Mouse (Mus musculus) MEL (cell line): Measurements from ENCODE around the gene Rnf145. TPM values are rescaled to one million over a fixed set of nuclear protein-coding genes. Genes with fewer than 3 reads are reported as not detected.

Source experiments
- DNase-seq: peaks from one replicate; pipeline ENCODE4 v3.0.0; 2011; ENCODE audit warnings: low read depth, low spot score
- H3K27ac ChIP-seq: 2 replicates; pipeline ENCODE4 v1.5.1; 2012; ENCODE audit warnings: low read depth, mild to moderate bottlenecking, control low read depth, low read length, moderate library complexity; ENCODE audit not compliant: control insufficient read depth
- H3K27me3 ChIP-seq, 2 experiments: fragments of 150-350 bp in 1 of 2; sonication (generic) in 1 of 2; 2 replicates each; pipeline ENCODE4 v1.6.1; 2012; ENCODE audit warnings: low read length in 2 of 2, mild to moderate bottlenecking in 2 of 2, improper control_type of control experiment in 1 of 2, moderate library complexity in 1 of 2; ENCODE audit not compliant: insufficient read depth in 2 of 2, control insufficient read depth in 1 of 2
- H3K36me3 ChIP-seq, 2 experiments: 2 replicates each; pipeline ENCODE4 v1.6.1; 2012 to 2014; ENCODE audit warnings: low read length in 2 of 2, improper control_type of control experiment in 1 of 2, inconsistent platforms in 1 of 2, mild to moderate bottlenecking in 1 of 2; ENCODE audit not compliant: insufficient read depth in 2 of 2, control insufficient read depth in 1 of 2
- H3K4me1 ChIP-seq, 2 experiments: fragments of 150-350 bp in 1 of 2; sonication (generic) in 1 of 2; 2 replicates each; pipeline ENCODE4 v1.6.1; 2012; ENCODE audit warnings: low read length in 2 of 2, improper control_type of control experiment in 1 of 2, mild to moderate bottlenecking in 1 of 2; ENCODE audit not compliant: insufficient read depth in 2 of 2, control insufficient read depth in 1 of 2
- H3K4me3 ChIP-seq, 2 experiments: fragments of 150-350 bp in 1 of 2; sonication (generic) in 1 of 2; 2 replicates each; pipeline ENCODE4 v1.5.1; 2012; ENCODE audit warnings: low read depth in 2 of 2, low read length in 2 of 2, mild to moderate bottlenecking in 2 of 2, moderate library complexity in 2 of 2, control low read depth in 1 of 2, improper control_type of control experiment in 1 of 2; ENCODE audit not compliant: control insufficient read depth in 1 of 2, insufficient read depth in 1 of 2
- H3K79me2 ChIP-seq: 2 replicates; pipeline ENCODE4 v1.6.1; 2012; ENCODE audit warnings: mild to moderate bottlenecking, low read length, moderate library complexity; ENCODE audit not compliant: control insufficient read depth, poor library complexity, insufficient read depth
- H3K9ac ChIP-seq: 2 replicates; pipeline ENCODE4 v1.6.1; 2012; ENCODE audit warnings: low read depth, mild to moderate bottlenecking, control low read depth, low read length, moderate library complexity; ENCODE audit not compliant: control insufficient read depth, poor library complexity, severe bottlenecking
- H3K9me3 ChIP-seq: fragments of 150-350 bp; sonication (generic); replicated peaks from 2 replicates; pipeline ENCODE4 v1.6.1; 2012; ENCODE audit warnings: mild to moderate bottlenecking, low read length, improper control_type of control experiment, moderate library complexity; ENCODE audit not compliant: insufficient read depth
- CHD2 ChIP-seq: IDR thresholded peaks from 2 replicates; pipeline ENCODE4 v1.6.1; 2011; ENCODE audit warnings: low read length, improper control_type of control experiment
- CTCF ChIP-seq, 3 experiments: IDR thresholded peaks in 2 of 3; conservative IDR thresholded peaks in 1 of 3; 2 replicates each; pipeline ENCODE4 v1.5.1; 2011 to 2012; ENCODE audit warnings: low read length in 3 of 3, low read depth in 2 of 3, mild to moderate bottlenecking in 2 of 3, improper control_type of control experiment in 1 of 3, inconsistent platforms in 1 of 3, mixed read lengths in 1 of 3, moderate library complexity in 1 of 3; ENCODE audit not compliant: control insufficient read depth in 1 of 3, insufficient read depth in 1 of 3, poor library complexity in 1 of 3, severe bottlenecking in 1 of 3
- ELF1 ChIP-seq: IDR thresholded peaks from 2 replicates; pipeline ENCODE4 v1.6.1; 2014; ENCODE audit warnings: low read depth, mild to moderate bottlenecking, inconsistent platforms, low read length, improper control_type of control experiment, moderate library complexity
- GABPA ChIP-seq: IDR thresholded peaks from 2 replicates; pipeline ENCODE4 v1.6.1; 2012; ENCODE audit warnings: low read depth, mild to moderate bottlenecking, inconsistent platforms, low read length, improper control_type of control experiment, moderate library complexity
- MAZ ChIP-seq: IDR thresholded peaks from 2 replicates; pipeline ENCODE4 v1.6.1; 2012; ENCODE audit warnings: low read depth, mild to moderate bottlenecking, inconsistent platforms, low read length, improper control_type of control experiment
- MXI1 ChIP-seq: IDR thresholded peaks from 2 replicates; pipeline ENCODE4 v1.6.1; 2011; ENCODE audit warnings: mild to moderate bottlenecking, low read depth, low read length, improper control_type of control experiment
- MYB ChIP-seq: IDR thresholded peaks from 2 replicates; pipeline ENCODE4 v1.6.1; 2011; ENCODE audit warnings: mild to moderate bottlenecking, low read depth, low read length, improper control_type of control experiment
- MYC ChIP-seq: IDR thresholded peaks from 2 replicates; pipeline ENCODE4 v1.6.1; 2011; ENCODE audit warnings: low read depth, mild to moderate bottlenecking, low read length, improper control_type of control experiment, moderate library complexity
- NELFE ChIP-seq: IDR thresholded peaks from 2 replicates; pipeline ENCODE4 v1.6.1; 2011; ENCODE audit warnings: low read depth, low read length, improper control_type of control experiment
- NRF1 ChIP-seq: IDR thresholded peaks from 2 replicates; pipeline ENCODE4 v1.6.1; 2014; ENCODE audit warnings: low read depth, mild to moderate bottlenecking, inconsistent platforms, low read length, improper control_type of control experiment, moderate library complexity; ENCODE audit not compliant: poor library complexity, insufficient read depth, severe bottlenecking
- POLR2A ChIP-seq, 2 experiments: IDR thresholded peaks; 2 replicates each; pipeline ENCODE4 v1.6.1; 2011 to 2012; ENCODE audit warnings: low read length in 2 of 2, mild to moderate bottlenecking in 2 of 2, control low read depth in 1 of 2, improper control_type of control experiment in 1 of 2, low read depth in 1 of 2, moderate library complexity in 1 of 2; ENCODE audit not compliant: control insufficient read depth in 1 of 2, insufficient read depth in 1 of 2, poor library complexity in 1 of 2
- SIN3A ChIP-seq: IDR thresholded peaks from 2 replicates; pipeline ENCODE4 v1.6.1; 2012; ENCODE audit warnings: low read length, improper control_type of control experiment, inconsistent platforms
- TBP ChIP-seq: IDR thresholded peaks from 2 replicates; pipeline ENCODE4 v1.8.0; 2011; ENCODE audit warnings: low read depth, low read length, improper control_type of control experiment
- TCF12 ChIP-seq: IDR thresholded peaks from 2 replicates; pipeline ENCODE4 v1.6.1; 2014; ENCODE audit warnings: low read depth, mild to moderate bottlenecking, inconsistent platforms, low read length, improper control_type of control experiment, moderate library complexity
- UBTF ChIP-seq: IDR thresholded peaks from 2 replicates; pipeline ENCODE4 v1.6.1; 2012; ENCODE audit warnings: low read depth, mild to moderate bottlenecking, inconsistent platforms, low read length, improper control_type of control experiment, moderate library complexity, borderline replicate concordance; ENCODE audit not compliant: insufficient read depth
- USF1 ChIP-seq: IDR thresholded peaks from 2 replicates; pipeline ENCODE4 v1.6.1; 2014; ENCODE audit warnings: low read depth, mild to moderate bottlenecking, inconsistent platforms, low read length, improper control_type of control experiment, moderate library complexity
- USF2 ChIP-seq, 2 experiments: IDR thresholded peaks; 2 replicates each; pipeline ENCODE4 v1.6.1; 2011 to 2012; ENCODE audit warnings: improper control_type of control experiment in 2 of 2, low read length in 2 of 2, borderline replicate concordance in 1 of 2, inconsistent platforms in 1 of 2, low read depth in 1 of 2, mild to moderate bottlenecking in 1 of 2; ENCODE audit not compliant: insufficient read depth in 1 of 2
- polyA plus RNA-seq, 2 experiments: library from polyadenylated mRNA; stranded (reverse) in 1 of 2; unstranded in 1 of 2; fragments of >175 nt in 1 of 2; fragments of >200 nt in 1 of 2; gene quantifications; 2 replicates each; pipeline versions ENCODE4 v1.2.1 to v1.2.4; 2012; ENCODE audit warnings: low replicate concordance in 2 of 2, low read depth in 1 of 2; ENCODE audit not compliant: insufficient read length in 2 of 2, insufficient read depth in 1 of 2, missing spikeins in 1 of 2
- total RNA-seq: library from RNA; depleted of rRNA; stranded (reverse); fragments of 300-350 nt; gene quantifications from 2 replicates; pipeline ENCODE4 v1.2.3, GENCODE M21; 2012

Gene Rnf145
- total and polyA plus RNA-seq, 3 experiments: 73.5 to 94.1 TPM; not detected in 1

DNA sequence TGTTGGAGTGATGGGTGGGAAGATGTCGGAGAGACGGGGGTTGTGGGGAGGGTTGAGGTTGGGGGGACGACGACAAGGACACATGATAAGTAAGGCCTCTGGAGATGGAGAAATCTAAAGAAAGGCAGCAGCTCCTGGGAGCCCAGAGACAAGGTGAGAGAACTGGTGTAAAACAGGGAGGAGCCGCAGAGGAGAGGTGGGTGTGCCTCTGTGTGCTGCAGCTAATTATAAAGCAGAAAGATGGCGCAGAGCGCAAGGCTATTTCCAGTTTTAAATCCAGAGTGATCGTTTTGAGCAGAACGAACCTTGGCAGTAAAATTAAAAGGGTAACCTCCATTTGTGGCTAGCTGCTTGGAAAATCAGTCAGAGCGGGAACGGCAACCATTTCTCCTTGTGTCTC lies 12.1 kb downstream of the Rnf145 start:
- Histone ChIP-seq H3K9ac (no peak overlapping the region), H3K27me3 (no peaks in the 10 kb centered on the region), H3K79me2 (peaks cover 22% of the 10 kb centered on the region), H3K36me3 (peaks cover 33 to 60% of the 10 kb centered on the region in 2 experiments), H3K4me1 (peaks cover 17 to 20% of the 10 kb centered on the region in 2 experiments), H3K27ac (no peak overlapping the region), H3K4me3 (no peak overlapping the region), H3K9me3 (no peaks in the 10 kb centered on the region)
- no peak for DNase-seq
- no peak for TF ChIP-seq MYC
- TF ChIP-seq USF2 (IDR thresholded peaks at IDR 0.05; ENCODE audit: borderline replicate concordance in 1 of 2, insufficient read depth in 1 of 2, low read depth in 1 of 2, low read length in 2 of 2): no peak
- no peak for TF ChIP-seq TBP
- no peak for TF ChIP-seq USF1
- no peak for TF ChIP-seq MYB

- H3K4me1 ChIP-seq: peaks cover 17 to 20% of the 10 kb centered on the region in 2 experiments
Measured at GRCm38 (mm10) chr11:44531617-44532016, 12.9 kb downstream of the Rnf145 start.

DNA sequence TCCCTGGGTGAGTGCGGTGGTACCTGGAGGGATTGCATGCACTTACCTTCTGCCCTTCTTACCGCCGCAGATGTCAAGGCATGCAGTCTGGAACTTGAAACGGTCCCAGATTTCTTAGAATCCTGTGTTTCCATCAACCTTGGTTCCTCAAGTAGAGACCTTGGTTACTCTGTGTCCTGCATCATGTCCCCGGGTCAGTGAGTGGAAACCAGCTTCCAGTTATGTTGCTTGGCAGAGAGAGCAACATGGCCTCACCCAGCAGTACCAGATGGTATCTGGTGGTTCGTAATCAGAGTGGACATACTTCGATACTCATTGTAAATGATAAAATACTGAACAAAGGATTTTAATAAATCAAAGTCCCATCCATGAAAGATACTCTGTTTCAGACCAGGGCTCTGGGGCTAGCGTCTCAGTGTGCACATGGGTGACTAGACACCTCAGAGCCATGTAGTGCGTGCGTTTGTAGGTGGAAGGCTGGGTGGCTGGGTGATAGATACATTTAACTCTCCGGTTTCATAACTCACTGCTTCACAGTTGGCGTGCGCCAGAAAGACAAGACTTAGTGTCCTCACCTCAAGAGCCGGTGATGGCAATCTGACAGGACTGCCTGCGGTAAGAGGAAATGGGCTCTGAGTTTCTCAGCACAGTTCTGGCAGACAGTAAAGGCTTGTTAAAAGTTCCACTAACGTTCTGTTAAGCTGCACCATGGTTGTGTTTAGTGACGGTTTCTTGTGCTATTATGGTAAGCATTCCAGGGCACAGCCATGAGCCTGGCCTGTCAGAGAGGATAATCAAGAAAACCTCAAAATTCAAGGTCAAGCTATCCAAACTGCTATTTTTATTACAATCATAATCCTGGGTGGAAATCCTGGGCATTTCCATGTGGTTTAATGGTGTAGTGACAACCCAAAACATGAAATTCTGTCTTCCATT lies 14.3 kb downstream of the Rnf145 start:
- TF ChIP-seq UBTF: no peak
- Histone ChIP-seq H3K27ac (no peak overlapping the region), H3K9ac (no peak overlapping the region), H3K36me3 (peaks cover 16 to 60% of the 10 kb centered on the region in 2 experiments), H3K79me2 (peaks cover 13% of the 10 kb centered on the region; the same call in 1 of the 2 replicates), H3K27me3 (no peaks in the 10 kb centered on the region), H3K4me3 (no peak overlapping the region), H3K4me1 (peaks cover 11 to 14% of the 10 kb centered on the region in 2 experiments), H3K9me3 (no peaks in the 10 kb centered on the region)
- no peak for DNase-seq

More at GRCm38 (mm10) chr11:44531617-44532016, 12.9 kb downstream of the Rnf145 start:
- Histone ChIP-seq H3K27ac (no peak overlapping the region), H3K4me3 (no peak overlapping the region)
- no peak for DNase-seq
- TF ChIP-seq MXI1 (no peak), GABPA (no peak), SIN3A (no peak), CTCF (IDR thresholded peaks at IDR 0.05 in 2 of 3, conservative IDR thresholded peaks at IDR 0.05 in 1 of 3; ENCODE audit: control insufficient read depth in 1 of 3, insufficient read depth in 1 of 3, low read depth in 2 of 3, low read length in 3 of 3, poor library complexity in 1 of 3, severe bottlenecking in 1 of 3) (no peak), MAZ (no peak), CHD2 (no peak), NRF1 (no peak), ELF1 (no peak), POLR2A (IDR thresholded peaks at IDR 0.05; ENCODE audit: control insufficient read depth in 1 of 2, insufficient read depth in 1 of 2, low read depth in 1 of 2, low read length in 2 of 2, poor library complexity in 1 of 2) (no peak), TCF12 (no peak), NELFE (no peak)
- TF ChIP-seq, all 39 proteins: peak for 0
- H3K79me2 ChIP-seq: peaks cover 19% of the 10 kb centered on the region
- no peaks in the 10 kb centered on the region for H3K9me3 ChIP-seq
- H3K9ac ChIP-seq: no peak overlapping the region
- H3K27me3 ChIP-seq: no peaks in the 10 kb centered on the region
- H3K36me3 ChIP-seq: peaks cover 31 to 60% of the 10 kb centered on the region in 2 experiments
